Mouse (Mus musculus): ENCODE measurements around the gene Scgb1a1. TPM values are rescaled to one million over a fixed set of nuclear protein-coding genes. Genes with fewer than 3 reads are reported as not detected.

The Scgb1a1 gene
- polyA plus RNA-seq, 1 experiment from 2014 or later, result 1.4 TPM

GRCm38 (mm10) chr19:9050294-9051229 is 37.2 kb downstream of the Scgb1a1 start:
- Histone ChIP-seq H3K9me3 (replicated peaks) (no peaks in the 10 kb centered on the region), H3K4me1 (peaks cover 21% of the 10 kb centered on the region), H3K27ac (replicated peaks) (no peak overlapping the region), H3K9ac (no peak overlapping the region), H3K27me3 (no peaks in the 10 kb centered on the region), H3K4me2 (replicated peaks) (no peak overlapping the region), H3K36me3 (no peaks in the 10 kb centered on the region), H3K4me3 (replicated peaks) (no peak overlapping the region)
- no peak for ATAC-seq (ENCODE audit: insufficient number of reproducible peaks, low FRiP score, low TSS enrichment, low read depth)
- 68% methylated on average over 9 of the region's 9 CpGs for WGBS

DNA sequence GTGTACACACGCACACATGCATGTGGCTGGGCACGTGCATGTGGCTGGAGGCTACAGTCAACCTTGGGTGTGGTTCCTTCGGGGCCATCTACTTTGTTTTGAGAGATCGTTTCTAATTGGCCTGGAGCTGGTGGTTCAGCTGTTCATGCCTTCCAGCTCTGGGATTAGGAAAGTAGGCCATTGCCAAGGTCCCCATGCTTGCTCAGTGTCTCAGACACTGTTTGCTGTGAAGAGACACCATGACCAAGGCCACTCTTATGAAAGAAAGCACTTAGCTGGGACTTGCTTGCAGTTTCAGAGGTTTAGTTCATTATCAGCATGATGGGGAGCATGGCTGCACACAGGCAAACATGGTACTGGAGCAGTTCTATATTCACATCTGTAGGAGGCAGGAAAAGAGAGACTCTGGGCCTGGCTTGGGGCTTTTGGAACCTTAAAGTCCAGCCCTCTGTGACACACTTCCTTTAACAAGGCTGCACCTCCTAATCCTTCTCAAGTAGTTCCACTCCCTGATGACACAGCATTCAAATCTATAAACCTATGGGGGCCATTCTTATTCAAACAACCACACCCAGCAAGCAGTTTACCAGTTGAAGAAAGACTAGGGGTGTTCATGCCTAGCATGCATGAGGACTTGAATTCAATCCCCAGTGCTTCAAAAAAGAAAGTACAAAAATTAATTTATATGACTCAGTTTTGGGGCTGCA is 38.6 kb downstream of the Scgb1a1 start:
- Histone ChIP-seq H3K4me3 (replicated peaks) (no peak overlapping the region), H3K36me3 (no peaks in the 10 kb centered on the region), H3K4me1 (peaks cover 21% of the 10 kb centered on the region), H3K27me3 (no peaks in the 10 kb centered on the region), H3K27ac (replicated peaks) (no peak overlapping the region), H3K9ac (no peak overlapping the region), H3K9me3 (replicated peaks) (no peaks in the 10 kb centered on the region), H3K4me2 (replicated peaks) (no peak overlapping the region)
- ATAC-seq (ENCODE audit: insufficient number of reproducible peaks, low FRiP score, low TSS enrichment, low read depth), result no peak
- 82% methylated on average over 4 of the region's 4 CpGs for WGBS

- Histone ChIP-seq H3K36me3 (no peaks in the 10 kb centered on the region), H3K27me3 (no peaks in the 10 kb centered on the region), H3K27ac (replicated peaks) (no peak overlapping the region; the same call in 1 of the 2 replicates), H3K4me2 (replicated peaks) (no peak overlapping the region), H3K4me3 (replicated peaks) (no peak overlapping the region), H3K4me1 (peaks cover 13% of the 10 kb centered on the region), H3K9ac (no peak overlapping the region), H3K9me3 (replicated peaks) (no peaks in the 10 kb centered on the region)
- 19% methylated on average over 1 of the region's 1 CpGs for WGBS
- no peak for ATAC-seq (ENCODE audit: insufficient number of reproducible peaks, low FRiP score, low TSS enrichment, low read depth)
These were observed 39.8 kb downstream of the Scgb1a1 start for GRCm38 (mm10) chr19:9047946-9048387.

- Histone ChIP-seq H3K4me3 (replicated peaks) (no peak overlapping the region), H3K9me3 (replicated peaks) (no peaks in the 10 kb centered on the region), H3K4me2 (replicated peaks) (no peak overlapping the region), H3K27ac (replicated peaks) (no peak overlapping the region), H3K4me1 (peaks cover 7% of the 10 kb centered on the region), H3K9ac (no peak overlapping the region), H3K27me3 (no peaks in the 10 kb centered on the region), H3K36me3 (no peaks in the 10 kb centered on the region)
- 48% methylated on average over 7 of the region's 7 CpGs for WGBS
- ATAC-seq (ENCODE audit: insufficient number of reproducible peaks, low FRiP score, low TSS enrichment, low read depth), result no peak
These were observed 40.4 kb downstream of the Scgb1a1 start for GRCm38 (mm10) chr19:9047207-9047945.

GRCm38 (mm10) chr19:9044291-9044690 is 43.5 kb downstream of the Scgb1a1 start:
- H3K9me3 ChIP-seq (replicated peaks), result no peaks in the 10 kb centered on the region
- H3K4me2 ChIP-seq (replicated peaks), result no peak overlapping the region
- no peaks in the 10 kb centered on the region for H3K27me3 ChIP-seq
- no peak overlapping the region for H3K4me3 ChIP-seq (replicated peaks)
- no peak for ATAC-seq (ENCODE audit: insufficient number of reproducible peaks, low FRiP score, low TSS enrichment, low read depth)
- no peaks in the 10 kb centered on the region for H3K36me3 ChIP-seq
- 65% methylated on average over 4 of the region's 4 CpGs for WGBS
- H3K9ac ChIP-seq, result no peak overlapping the region
- H3K27ac ChIP-seq (replicated peaks), result no peak overlapping the region
- H3K4me1 ChIP-seq, result peaks cover 14% of the 10 kb centered on the region

DNA sequence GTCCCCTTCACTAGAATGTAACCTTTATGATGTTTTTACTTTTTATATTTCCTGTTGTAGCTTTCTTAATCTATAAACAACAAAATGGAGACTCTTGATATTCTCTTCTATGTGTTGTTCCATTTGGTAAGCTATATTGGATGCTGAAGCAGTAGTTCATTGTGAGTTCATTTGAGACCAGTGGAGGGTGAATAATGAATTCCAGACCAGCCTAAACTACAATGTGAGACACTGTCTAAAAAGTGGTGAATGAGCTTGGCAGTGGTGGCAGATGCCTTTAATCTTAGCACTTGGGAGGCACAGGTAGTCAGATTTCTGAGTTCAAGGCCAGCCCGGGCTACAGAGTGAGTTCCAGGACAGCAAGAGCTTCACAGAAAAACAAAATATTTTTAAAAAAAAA is 44.6 kb downstream of the Scgb1a1 start:
- H3K27ac ChIP-seq (replicated peaks), result no peak overlapping the region
- no peaks in the 10 kb centered on the region for H3K36me3 ChIP-seq
- H3K4me2 ChIP-seq (replicated peaks), result no peak overlapping the region
- H3K9me3 ChIP-seq (replicated peaks), result no peaks in the 10 kb centered on the region
- H3K27me3 ChIP-seq, result no peaks in the 10 kb centered on the region
- 74% methylated on average over 1 of the region's 1 CpGs for WGBS
- H3K4me1 ChIP-seq, result peaks cover 15% of the 10 kb centered on the region
- no peak overlapping the region for H3K4me3 ChIP-seq (replicated peaks)
- no peak for ATAC-seq (ENCODE audit: insufficient number of reproducible peaks, low FRiP score, low TSS enrichment, low read depth)
- H3K9ac ChIP-seq, result no peak overlapping the region

DNA sequence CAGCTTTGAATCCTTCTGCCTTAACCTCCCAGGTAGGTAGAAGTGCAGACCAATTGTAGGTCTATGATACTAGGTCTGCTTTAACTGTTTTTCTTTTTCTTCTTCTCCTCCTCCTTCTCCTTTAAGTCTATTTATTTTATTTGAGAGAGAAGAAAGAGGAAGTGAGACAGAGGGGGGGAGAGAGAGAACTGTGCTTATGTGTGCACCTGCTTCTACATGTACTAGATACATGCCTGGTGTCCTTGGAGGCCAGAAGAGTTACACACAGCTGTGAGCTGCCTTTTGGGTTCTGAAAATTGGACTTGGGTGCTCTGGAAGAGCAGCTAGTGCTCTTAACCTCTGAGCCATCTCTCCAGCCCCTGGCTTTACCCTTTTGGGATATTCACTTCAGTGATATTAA is 46.7 kb downstream of the Scgb1a1 start:
- no peaks in the 10 kb centered on the region for H3K9me3 ChIP-seq (replicated peaks)
- H3K4me1 ChIP-seq, result peaks cover 7% of the 10 kb centered on the region
- H3K9ac ChIP-seq, result no peak overlapping the region
- H3K36me3 ChIP-seq, result no peaks in the 10 kb centered on the region
- H3K4me3 ChIP-seq (replicated peaks), result no peak overlapping the region
- H3K4me2 ChIP-seq (replicated peaks), result no peak overlapping the region
- no peaks in the 10 kb centered on the region for H3K27me3 ChIP-seq
- H3K27ac ChIP-seq (replicated peaks), result no peak overlapping the region
- no peak for ATAC-seq (ENCODE audit: insufficient number of reproducible peaks, low FRiP score, low TSS enrichment, low read depth)

- Histone ChIP-seq H3K4me2 (replicated peaks) (no peak overlapping the region), H3K4me1 (peaks cover 7% of the 10 kb centered on the region), H3K36me3 (no peaks in the 10 kb centered on the region), H3K9me3 (replicated peaks) (no peaks in the 10 kb centered on the region), H3K9ac (no peak overlapping the region), H3K4me3 (replicated peaks) (no peak overlapping the region), H3K27me3 (no peaks in the 10 kb centered on the region), H3K27ac (replicated peaks) (no peak overlapping the region)
- WGBS, result 78% methylated on average over 6 of the region's 6 CpGs
- no peak for ATAC-seq (ENCODE audit: insufficient number of reproducible peaks, low FRiP score, low TSS enrichment, low read depth)
These were observed 47.1 kb downstream of the Scgb1a1 start for GRCm38 (mm10) chr19:9040649-9041048.

DNA sequence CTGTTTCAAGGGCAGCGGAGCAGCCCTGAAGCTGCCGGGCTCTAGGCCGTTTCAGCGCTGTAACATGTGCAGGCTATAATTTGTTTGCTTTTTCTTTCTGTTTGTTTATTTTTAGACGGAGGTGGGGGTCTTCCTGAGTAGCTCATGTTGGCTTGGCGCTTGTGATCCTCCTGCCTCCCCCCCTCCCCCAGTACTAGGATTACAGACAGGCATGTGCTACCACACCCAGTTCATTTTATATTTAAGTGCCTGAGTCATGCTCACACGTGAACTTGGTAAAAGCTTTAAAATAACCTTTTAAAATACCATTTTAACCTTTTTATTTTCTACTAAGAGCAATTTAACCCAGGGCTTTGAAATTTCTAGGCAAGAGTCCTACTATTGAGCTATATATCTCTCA is 47.8 kb downstream of the Scgb1a1 start:
- peak; percentile 80; the same call in 1 of the 2 replicates for ATAC-seq (ENCODE audit: insufficient number of reproducible peaks, low FRiP score, low TSS enrichment, low read depth)
- H3K9ac ChIP-seq, result no peak overlapping the region
- H3K27me3 ChIP-seq, result no peaks in the 10 kb centered on the region
- H3K36me3 ChIP-seq, result no peaks in the 10 kb centered on the region
- H3K4me3 ChIP-seq (replicated peaks), result no peak overlapping the region
- 0 out of 2 replicates have a peak overlapping the region, but pooled peaks have one; percentile 17 for H3K4me2 ChIP-seq (replicated peaks)
- WGBS, result 41% methylated on average over 7 of the region's 7 CpGs
- peaks cover 8% of the 10 kb centered on the region for H3K4me1 ChIP-seq
- peak overlapping the region; percentile 44; the same call in 1 of the 2 replicates for H3K27ac ChIP-seq (replicated peaks)
- H3K9me3 ChIP-seq (replicated peaks), result no peaks in the 10 kb centered on the region

GRCm38 (mm10) chr19:9039266-9039665 is 48.5 kb downstream of the Scgb1a1 start:
- Histone ChIP-seq H3K27ac (replicated peaks) (no peak overlapping the region), H3K27me3 (no peaks in the 10 kb centered on the region), H3K4me3 (replicated peaks) (no peak overlapping the region), H3K4me1 (peaks cover 14% of the 10 kb centered on the region), H3K4me2 (replicated peaks) (no peak overlapping the region), H3K9me3 (replicated peaks) (no peaks in the 10 kb centered on the region), H3K36me3 (no peaks in the 10 kb centered on the region), H3K9ac (no peak overlapping the region)
- 72% methylated on average over 4 of the region's 4 CpGs for WGBS
- ATAC-seq (ENCODE audit: insufficient number of reproducible peaks, low FRiP score, low TSS enrichment, low read depth), result no peak

GRCm38 (mm10) chr19:9038136-9038535 is 49.6 kb downstream of the Scgb1a1 start:
- no peaks in the 10 kb centered on the region for H3K9me3 ChIP-seq (replicated peaks)
- 45% methylated on average over 3 of the region's 3 CpGs for WGBS
- no peaks in the 10 kb centered on the region for H3K27me3 ChIP-seq
- H3K4me2 ChIP-seq (replicated peaks), result no peak overlapping the region
- no peak overlapping the region for H3K4me3 ChIP-seq (replicated peaks)
- H3K27ac ChIP-seq (replicated peaks), result no peak overlapping the region
- H3K36me3 ChIP-seq, result no peaks in the 10 kb centered on the region
- no peak overlapping the region for H3K9ac ChIP-seq
- no peak for ATAC-seq (ENCODE audit: insufficient number of reproducible peaks, low FRiP score, low TSS enrichment, low read depth)
- peaks cover 26% of the 10 kb centered on the region for H3K4me1 ChIP-seq
